Mouse (Mus musculus): ENCODE data around the gene Lypla2. TPM values are rescaled to one million over a fixed set of nuclear protein-coding genes. Genes with fewer than 3 reads are reported as not detected.

Lypla2 gene
- total and polyA plus RNA-seq, 3 experiments, result 54.9 to 91.8 (median 57.2) TPM

DNA sequence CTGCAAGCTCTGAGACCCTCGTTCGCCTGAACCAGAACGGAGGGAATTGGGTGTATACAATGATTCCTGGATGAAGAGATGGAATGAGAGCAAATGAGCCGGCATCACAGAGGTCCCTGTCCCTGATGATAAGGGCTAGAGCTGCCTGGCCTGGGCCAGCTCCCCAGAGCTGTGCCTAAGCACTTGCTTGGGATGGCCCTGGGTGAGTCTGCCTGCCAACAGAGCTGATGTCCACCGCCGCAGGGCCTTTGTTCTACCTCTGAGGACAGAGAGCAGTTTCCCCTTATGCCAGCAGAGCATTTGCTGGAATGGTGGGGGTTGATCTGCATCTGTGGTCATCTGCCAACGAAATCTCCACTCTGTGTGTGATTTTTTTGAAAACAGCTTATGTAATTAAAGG lies 10.2 kb downstream of the Lypla2 start:
- peaks cover 7 to 34% of the 10 kb centered on the region in 2 experiments; a peak in 3 of 4 replicates for H3K4me1 ChIP-seq (ENCODE audit: control insufficient read depth in 1 of 2, insufficient read depth in 2 of 2)
- dilution Hi-C loops (cut with MboI; ENCODE audit: extremely low pct_ligation_motif_present, extremely low pct_unique_long_range_greater_than_20kb, low sequenced_read_pairs), result no loop called here
- H3K27me3 ChIP-seq (replicated peaks), result no peaks in the 10 kb centered on the region
- peaks cover 38 to 69% of the 10 kb centered on the region in 2 experiments for H3K36me3 ChIP-seq (replicated peaks in 1 of 2; ENCODE audit: control insufficient read depth in 1 of 2, insufficient read depth in 1 of 2, low read length in 1 of 2)
- H3K9ac ChIP-seq (ENCODE audit: insufficient read depth, low read depth), result no peak overlapping the region
- in situ Hi-C loops (cut with MboI; ENCODE audit: low pct_ligation_motif_present, low pct_unique_long_range_greater_than_20kb, low sequenced_read_pairs), result no loop called here
- H3K9me3 ChIP-seq (replicated peaks; ENCODE audit: low read length), result no peaks in the 10 kb centered on the region
- no peak for TF ChIP-seq RAD21 (IDR thresholded peaks at IDR 0.05; ENCODE audit: low read depth, low read length)
- no peak for TF ChIP-seq NELFE (IDR thresholded peaks at IDR 0.05; ENCODE audit: low read depth, low read length)
- TF ChIP-seq ZC3H11A (IDR thresholded peaks at IDR 0.05; ENCODE audit: low read depth, low read length), result no peak
- TF ChIP-seq UBTF (IDR thresholded peaks at IDR 0.05; ENCODE audit: low read depth, low read length), result no peak
- no peak for TF ChIP-seq ELF1 (IDR thresholded peaks at IDR 0.05; ENCODE audit: low read depth, low read length)
- TF ChIP-seq MAZ (IDR thresholded peaks at IDR 0.05; ENCODE audit: low read depth, low read length), result no peak
- TF ChIP-seq ZNF384 (IDR thresholded peaks at IDR 0.05; ENCODE audit: low read depth, low read length), result no peak
- no peak for TF ChIP-seq EP300 (IDR thresholded peaks at IDR 0.05; ENCODE audit: low read length)
- TF ChIP-seq ZMIZ1 (IDR thresholded peaks at IDR 0.05; ENCODE audit: low read depth, low read length), result no peak
- TF ChIP-seq CTCF (conservative IDR thresholded peaks at IDR 0.05 in 1 of 2, IDR thresholded peaks at IDR 0.05 in 1 of 2; ENCODE audit: low read depth in 2 of 2, low read length in 2 of 2), result no peak
- no peak for TF ChIP-seq BHLHE40 (IDR thresholded peaks at IDR 0.05; ENCODE audit: low read depth, low read length)
- TF ChIP-seq ZKSCAN1 (IDR thresholded peaks at IDR 0.05; ENCODE audit: borderline replicate concordance, low read depth, low read length), result no peak
- no peak for TF ChIP-seq MAX (IDR thresholded peaks at IDR 0.05; ENCODE audit: low read length)
- TF ChIP-seq USF1 (IDR thresholded peaks at IDR 0.05; ENCODE audit: low read depth, low read length), result no peak
- no peak for TF ChIP-seq ETS1 (conservative IDR thresholded peaks at IDR 0.05; ENCODE audit: low read depth, low read length)
- TF ChIP-seq SMC3 (IDR thresholded peaks at IDR 0.05; ENCODE audit: low read depth, low read length), result no peak
- TF ChIP-seq JUN (IDR thresholded peaks at IDR 0.05; ENCODE audit: insufficient read depth, low read depth, low read length), result no peak
- TF ChIP-seq E2F4 (IDR thresholded peaks at IDR 0.05; ENCODE audit: insufficient replicate concordance, low read depth, low read length), result no peak
- DNase-seq (ENCODE audit: extremely low read depth), result no peak
- H3K27ac ChIP-seq (ENCODE audit: insufficient read depth, low read depth), result no peak overlapping the region
- H3K4me3 ChIP-seq (replicated peaks in 1 of 3; ENCODE audit: low read depth in 2 of 3, low read length in 2 of 3, poor library complexity in 1 of 3), result no peak overlapping the region
- no peaks in the 10 kb centered on the region for H3K79me2 ChIP-seq (replicated peaks; ENCODE audit: control insufficient read depth, extremely low read depth, insufficient read depth, poor library complexity, severe bottlenecking)
- no peak overlapping the region for H3K4me2 ChIP-seq (ENCODE audit: insufficient read depth, low read depth, poor library complexity, severe bottlenecking)

DNA sequence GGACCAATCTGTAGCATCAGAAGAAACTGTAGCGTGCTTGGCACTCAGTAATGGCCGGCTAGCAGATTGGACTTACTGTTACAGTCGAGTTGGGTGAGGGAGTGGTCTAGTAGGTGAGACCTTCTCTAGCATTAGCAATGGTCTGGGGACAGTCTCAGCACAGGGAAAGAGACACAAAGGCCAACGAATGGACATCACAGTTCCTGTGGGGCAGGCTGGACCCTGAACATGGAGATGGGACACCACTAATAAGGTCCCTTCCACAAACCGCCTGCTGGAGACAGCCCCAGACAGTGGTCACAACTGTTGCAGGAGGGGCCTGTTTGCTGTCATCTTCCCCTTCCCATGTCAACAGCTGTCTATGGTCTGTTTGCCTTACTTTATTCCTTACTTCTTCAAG lies 10.7 kb downstream of the Lypla2 start:
- H3K27ac ChIP-seq (ENCODE audit: insufficient read depth, low read depth), result no peak overlapping the region
- TF ChIP-seq RCOR1 (conservative IDR thresholded peaks at IDR 0.05; ENCODE audit: low read depth, low read length), result no peak
- no peak for TF ChIP-seq RAD21 (IDR thresholded peaks at IDR 0.05; ENCODE audit: low read depth, low read length)
- no peak for TF ChIP-seq USF1 (IDR thresholded peaks at IDR 0.05; ENCODE audit: low read depth, low read length)
- no peak for TF ChIP-seq HCFC1 (IDR thresholded peaks at IDR 0.05; ENCODE audit: low read depth, low read length)
- no peak for TF ChIP-seq SIN3A (IDR thresholded peaks at IDR 0.05; ENCODE audit: low read length)
- TF ChIP-seq TBP (conservative IDR thresholded peaks at IDR 0.05; ENCODE audit: low read depth, low read length), result no peak
- no peak for TF ChIP-seq MYC (IDR thresholded peaks at IDR 0.05; ENCODE audit: low read depth, low read length)
- no peak for TF ChIP-seq ZMIZ1 (IDR thresholded peaks at IDR 0.05; ENCODE audit: low read depth, low read length)
- TF ChIP-seq BHLHE40 (IDR thresholded peaks at IDR 0.05; ENCODE audit: low read depth, low read length), result no peak
- TF ChIP-seq IRF4 (IDR thresholded peaks at IDR 0.05; ENCODE audit: low read depth, low read length), result no peak
- TF ChIP-seq POLR2A (IDR thresholded peaks at IDR 0.05; ENCODE audit: low read depth, low read length), result no peak
- no peak for TF ChIP-seq EP300 (IDR thresholded peaks at IDR 0.05; ENCODE audit: low read length)
- no peak for TF ChIP-seq ETS1 (conservative IDR thresholded peaks at IDR 0.05; ENCODE audit: low read depth, low read length)
- TF ChIP-seq KAT2A (IDR thresholded peaks at IDR 0.05; ENCODE audit: insufficient replicate concordance, low read length), result no peak
- no peaks in the 10 kb centered on the region for H3K79me2 ChIP-seq (replicated peaks; ENCODE audit: control insufficient read depth, extremely low read depth, insufficient read depth, poor library complexity, severe bottlenecking)
- no peaks in the 10 kb centered on the region for H3K9me3 ChIP-seq (replicated peaks; ENCODE audit: low read length)
- no peak overlapping the region for H3K9ac ChIP-seq (ENCODE audit: insufficient read depth, low read depth)
- in situ Hi-C loops (cut with MboI; ENCODE audit: low pct_ligation_motif_present, low pct_unique_long_range_greater_than_20kb, low sequenced_read_pairs) (no loop called here), dilution Hi-C loops (cut with MboI; ENCODE audit: extremely low pct_ligation_motif_present, extremely low pct_unique_long_range_greater_than_20kb, low sequenced_read_pairs) (no loop called here)
- H3K4me2 ChIP-seq (ENCODE audit: insufficient read depth, low read depth, poor library complexity, severe bottlenecking), result no peak overlapping the region
- peaks cover 35 to 65% of the 10 kb centered on the region in 2 experiments for H3K36me3 ChIP-seq (replicated peaks in 1 of 2; ENCODE audit: control insufficient read depth in 1 of 2, insufficient read depth in 1 of 2, low read length in 1 of 2)
- H3K4me3 ChIP-seq (replicated peaks in 1 of 3; ENCODE audit: low read depth in 2 of 3, low read length in 2 of 3, poor library complexity in 1 of 3), result no peak overlapping the region
- peaks cover 7 to 34% of the 10 kb centered on the region in 2 experiments; a peak in 3 of 4 replicates for H3K4me1 ChIP-seq (ENCODE audit: control insufficient read depth in 1 of 2, insufficient read depth in 2 of 2)
- no peaks in the 10 kb centered on the region for H3K27me3 ChIP-seq (replicated peaks)
- no peak for DNase-seq (ENCODE audit: extremely low read depth)
